Mouse (Mus musculus): ENCODE results near the gene Ttc19. TPM values are rescaled to one million over a fixed set of nuclear protein-coding genes. Genes with fewer than 3 reads are reported as not detected.

Gene Ttc19
- polyA plus RNA-seq, 2 experiments = 16.7 TPM

GRCm38 (mm10) chr11:62285020-62285419, 3.7 kb downstream of the Ttc19 start:
- Histone ChIP-seq H3K9me3 (ENCODE audit: control insufficient read depth, low read length) (no peaks in the 10 kb centered on the region), H3K27me3 (ENCODE audit: control insufficient read depth, insufficient read depth, low read length) (no peaks in the 10 kb centered on the region), H3K9ac (ENCODE audit: low read depth, low read length, severe bottlenecking) (no peak overlapping the region), H3K36me3 (ENCODE audit: control insufficient read depth, insufficient read depth, low read length) (peaks cover 46% of the 10 kb centered on the region), H3K4me2 (replicated peaks; ENCODE audit: low read depth, low read length, severe bottlenecking) (no peak overlapping the region), H3K27ac (replicated peaks; ENCODE audit: low read depth, low read length) (no peak overlapping the region), H3K4me3 (replicated peaks; ENCODE audit: low read length) (no peak overlapping the region), H3K4me1 (ENCODE audit: control insufficient read depth, insufficient read depth, low read length) (peaks cover 3% of the 10 kb centered on the region; the same call in 1 of the 2 replicates)
- no peak for ATAC-seq (ENCODE audit: low FRiP score, low read depth)
- no peak for DNase-seq (ENCODE audit: low spot score)
- 62% methylated on average over 8 of the region's 8 CpGs for WGBS
- no peak for TF ChIP-seq POLR2A (IDR thresholded peaks at IDR 0.05; ENCODE audit: borderline replicate concordance, extremely low read depth, insufficient read depth, insufficient read length)

DNA sequence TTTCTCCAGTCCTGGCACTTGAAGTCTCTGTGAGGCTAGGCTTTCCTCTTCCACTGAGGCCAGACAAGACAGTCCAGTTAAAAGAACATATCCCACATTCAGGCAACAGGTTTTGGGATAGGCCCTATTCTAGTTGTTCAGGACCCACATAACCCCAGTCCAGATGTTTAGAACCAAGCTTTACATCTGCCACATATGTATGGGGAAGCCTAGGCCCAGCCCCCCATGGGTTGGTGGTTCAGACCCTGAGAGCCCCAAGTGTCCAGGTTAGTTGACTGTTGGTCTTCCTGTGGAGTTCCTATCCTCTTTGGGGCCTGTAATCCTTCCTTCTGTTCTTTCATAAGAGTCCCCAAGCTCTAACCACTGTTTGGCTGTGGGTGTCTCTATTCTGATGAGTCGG, 6.4 kb downstream of the Ttc19 start:
- no peak for DNase-seq (ENCODE audit: low spot score)
- Histone ChIP-seq H3K4me2 (replicated peaks; ENCODE audit: low read depth, low read length, severe bottlenecking) (no peak overlapping the region), H3K4me3 (replicated peaks; ENCODE audit: low read length) (no peak overlapping the region), H3K27ac (replicated peaks; ENCODE audit: low read depth, low read length) (no peak overlapping the region), H3K27me3 (ENCODE audit: control insufficient read depth, insufficient read depth, low read length) (no peaks in the 10 kb centered on the region), H3K4me1 (ENCODE audit: control insufficient read depth, insufficient read depth, low read length) (no peaks in the 10 kb centered on the region), H3K36me3 (ENCODE audit: control insufficient read depth, insufficient read depth, low read length) (peaks cover 57% of the 10 kb centered on the region), H3K9ac (ENCODE audit: low read depth, low read length, severe bottlenecking) (no peak overlapping the region), H3K9me3 (ENCODE audit: control insufficient read depth, low read length) (no peaks in the 10 kb centered on the region)
- no peak for ATAC-seq (ENCODE audit: low FRiP score, low read depth)
- 95% methylated on average over 1 of the region's 1 CpGs for WGBS
- no peak for TF ChIP-seq POLR2A (IDR thresholded peaks at IDR 0.05; ENCODE audit: borderline replicate concordance, extremely low read depth, insufficient read depth, insufficient read length)

DNA sequence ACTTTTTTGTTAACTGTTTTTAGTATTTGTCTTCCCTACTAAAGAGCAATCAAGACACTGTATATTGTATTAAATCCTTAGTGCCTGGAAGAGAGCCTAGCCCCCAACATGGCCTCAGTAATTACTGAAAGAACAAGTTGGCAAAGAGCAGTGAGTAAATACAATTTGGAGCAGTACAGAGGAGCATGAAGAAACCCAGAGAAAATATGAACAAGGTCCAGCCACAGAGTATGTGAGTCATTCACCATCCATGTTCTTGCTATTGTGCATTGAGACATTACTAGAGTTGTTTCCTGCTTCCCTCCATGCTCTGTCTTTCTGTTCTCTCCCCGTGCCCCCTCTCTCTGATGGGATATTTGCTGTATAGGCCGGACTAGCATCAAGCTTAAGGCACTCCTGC, 12.8 kb downstream of the Ttc19 start:
- Histone ChIP-seq H3K4me2 (replicated peaks; ENCODE audit: low read depth, low read length, severe bottlenecking) (no peak overlapping the region), H3K27ac (replicated peaks; ENCODE audit: low read depth, low read length) (no peak overlapping the region), H3K36me3 (ENCODE audit: control insufficient read depth, insufficient read depth, low read length) (peaks cover 55% of the 10 kb centered on the region), H3K9me3 (ENCODE audit: control insufficient read depth, low read length) (no peaks in the 10 kb centered on the region), H3K4me1 (ENCODE audit: control insufficient read depth, insufficient read depth, low read length) (no peaks in the 10 kb centered on the region), H3K4me3 (replicated peaks; ENCODE audit: low read length) (no peak overlapping the region), H3K27me3 (ENCODE audit: control insufficient read depth, insufficient read depth, low read length) (no peaks in the 10 kb centered on the region), H3K9ac (ENCODE audit: low read depth, low read length, severe bottlenecking) (no peak overlapping the region)
- DNase-seq (ENCODE audit: low spot score) (no peak), ATAC-seq (ENCODE audit: low FRiP score, low read depth) (no peak)
- WGBS = 80% methylated on average over 2 of the region's 2 CpGs
- TF ChIP-seq POLR2A (IDR thresholded peaks at IDR 0.05; ENCODE audit: borderline replicate concordance, extremely low read depth, insufficient read depth, insufficient read length) = no peak

GRCm38 (mm10) chr11:62298883-62299282, 17.6 kb downstream of the Ttc19 start:
- Histone ChIP-seq H3K4me2 (replicated peaks; ENCODE audit: low read depth, low read length, severe bottlenecking) (no peak overlapping the region), H3K4me3 (replicated peaks; ENCODE audit: low read length) (no peak overlapping the region), H3K27me3 (ENCODE audit: control insufficient read depth, insufficient read depth, low read length) (no peaks in the 10 kb centered on the region), H3K36me3 (ENCODE audit: control insufficient read depth, insufficient read depth, low read length) (peaks cover 31% of the 10 kb centered on the region), H3K4me1 (ENCODE audit: control insufficient read depth, insufficient read depth, low read length) (no peaks in the 10 kb centered on the region), H3K27ac (replicated peaks; ENCODE audit: low read depth, low read length) (no peak overlapping the region), H3K9me3 (ENCODE audit: control insufficient read depth, low read length) (no peaks in the 10 kb centered on the region), H3K9ac (ENCODE audit: low read depth, low read length, severe bottlenecking) (no peak overlapping the region)
- ATAC-seq (ENCODE audit: low FRiP score, low read depth) (no peak), DNase-seq (ENCODE audit: low spot score) (no peak)
- TF ChIP-seq POLR2A (IDR thresholded peaks at IDR 0.05; ENCODE audit: borderline replicate concordance, extremely low read depth, insufficient read depth, insufficient read length) = no peak
- WGBS = 85% methylated on average over 6 of the region's 6 CpGs

GRCm38 (mm10) chr11:62305866-62306265, 24.6 kb downstream of the Ttc19 start:
- Histone ChIP-seq H3K27ac (replicated peaks; ENCODE audit: low read depth, low read length) (no peak overlapping the region), H3K4me1 (ENCODE audit: control insufficient read depth, insufficient read depth, low read length) (no peaks in the 10 kb centered on the region), H3K4me2 (replicated peaks; ENCODE audit: low read depth, low read length, severe bottlenecking) (no peak overlapping the region), H3K9me3 (ENCODE audit: control insufficient read depth, low read length) (no peaks in the 10 kb centered on the region), H3K4me3 (replicated peaks; ENCODE audit: low read length) (no peak overlapping the region), H3K9ac (ENCODE audit: low read depth, low read length, severe bottlenecking) (no peak overlapping the region), H3K27me3 (ENCODE audit: control insufficient read depth, insufficient read depth, low read length) (no peaks in the 10 kb centered on the region), H3K36me3 (ENCODE audit: control insufficient read depth, insufficient read depth, low read length) (peaks cover 38% of the 10 kb centered on the region)
- no peak for ATAC-seq (ENCODE audit: low FRiP score, low read depth)
- no peak for DNase-seq (ENCODE audit: low spot score)
- 88% methylated on average over 2 of the region's 2 CpGs for WGBS
- TF ChIP-seq POLR2A (IDR thresholded peaks at IDR 0.05; ENCODE audit: borderline replicate concordance, extremely low read depth, insufficient read depth, insufficient read length) = no peak

DNA sequence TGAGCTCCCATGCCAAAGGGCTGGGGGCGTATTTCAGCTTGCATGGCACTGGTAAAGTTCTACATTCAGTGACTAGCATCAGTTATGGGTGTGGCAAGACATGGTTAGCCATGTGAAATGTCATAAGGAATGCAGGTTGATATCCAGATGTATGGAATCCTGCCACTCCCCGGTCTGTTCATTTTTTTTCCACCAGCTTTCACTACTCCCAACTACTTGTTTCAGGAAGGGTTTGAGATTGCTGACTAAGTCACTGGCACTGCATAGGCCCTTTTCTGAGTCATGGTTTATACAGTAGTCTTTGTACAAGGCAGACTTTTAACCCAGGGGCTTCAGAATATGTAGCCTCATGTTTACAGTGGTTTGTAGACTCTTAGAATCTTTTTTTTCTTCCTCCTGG, 28.0 kb downstream of the Ttc19 start:
- no peak for ATAC-seq (ENCODE audit: low FRiP score, low read depth)
- DNase-seq (ENCODE audit: low spot score) = no peak
- Histone ChIP-seq H3K4me3 (replicated peaks; ENCODE audit: low read length) (no peak overlapping the region), H3K4me2 (replicated peaks; ENCODE audit: low read depth, low read length, severe bottlenecking) (no peak overlapping the region), H3K27ac (replicated peaks; ENCODE audit: low read depth, low read length) (no peak overlapping the region), H3K9ac (ENCODE audit: low read depth, low read length, severe bottlenecking) (no peak overlapping the region), H3K4me1 (ENCODE audit: control insufficient read depth, insufficient read depth, low read length) (no peaks in the 10 kb centered on the region), H3K9me3 (ENCODE audit: control insufficient read depth, low read length) (no peaks in the 10 kb centered on the region), H3K36me3 (ENCODE audit: control insufficient read depth, insufficient read depth, low read length) (peaks cover 55% of the 10 kb centered on the region), H3K27me3 (ENCODE audit: control insufficient read depth, insufficient read depth, low read length) (no peaks in the 10 kb centered on the region)
- TF ChIP-seq POLR2A (IDR thresholded peaks at IDR 0.05; ENCODE audit: borderline replicate concordance, extremely low read depth, insufficient read depth, insufficient read length) = no peak
- WGBS = 92% methylated on average over 2 of the region's 2 CpGs

All from limb, embryonic 14.5 days (tissue).